Mouse (Mus musculus): ENCODE measurements around the gene Lsr. TPM values are rescaled to one million over a fixed set of nuclear protein-coding genes. Genes with fewer than 3 reads are reported as not detected.
"Not testable (repeated sequence)": the region's sequence is repeated elsewhere in the genome, so short reads cannot be mapped to it uniquely, and the experiment has no call there.

The Lsr gene
- polyA plus RNA-seq, 1 experiment, result 34.6 TPM

- Histone ChIP-seq H3K4me1 (replicated peaks; ENCODE audit: control insufficient read depth, insufficient read depth, low read length) (peaks cover 12% of the 10 kb centered on the region), H3K27ac (ENCODE audit: control insufficient read depth, insufficient read depth, low read length) (no peak overlapping the region), H3K36me3 (ENCODE audit: control insufficient read depth, insufficient read depth, low read length) (peaks cover 58% of the 10 kb centered on the region), H3K27me3 (ENCODE audit: control insufficient read depth, insufficient read depth, low read length) (no peaks in the 10 kb centered on the region), H3K4me3 (ENCODE audit: control insufficient read depth, insufficient read depth, low read length) (no peak overlapping the region)
- 91% methylated on average over 3 of the region's 3 CpGs for WGBS
- TF ChIP-seq CTCF (IDR thresholded peaks at IDR 0.05; ENCODE audit: borderline replicate concordance, control insufficient read depth, extremely low read depth, insufficient read depth, low read length, poor library complexity), result no peak
- TF ChIP-seq POLR2A (IDR thresholded peaks at IDR 0.05; ENCODE audit: control insufficient read depth, extremely low read depth, insufficient read depth, low read length, poor library complexity), result no peak
- no peak for DNase-seq
These were observed 19.2 kb downstream of the Lsr start for GRCm38 (mm10) chr7:30954036-30954435.

GRCm38 (mm10) chr7:30953459-30953858, 19.8 kb downstream of the Lsr start:
- no peak for DNase-seq
- Histone ChIP-seq H3K27me3 (ENCODE audit: control insufficient read depth, insufficient read depth, low read length) (no peaks in the 10 kb centered on the region), H3K36me3 (ENCODE audit: control insufficient read depth, insufficient read depth, low read length) (peaks cover 62% of the 10 kb centered on the region), H3K4me1 (replicated peaks; ENCODE audit: control insufficient read depth, insufficient read depth, low read length) (peaks cover 12% of the 10 kb centered on the region), H3K27ac (ENCODE audit: control insufficient read depth, insufficient read depth, low read length) (no peak overlapping the region), H3K4me3 (ENCODE audit: control insufficient read depth, insufficient read depth, low read length) (no peak overlapping the region)
- TF ChIP-seq CTCF (IDR thresholded peaks at IDR 0.05; ENCODE audit: borderline replicate concordance, control insufficient read depth, extremely low read depth, insufficient read depth, low read length, poor library complexity) (no peak), POLR2A (IDR thresholded peaks at IDR 0.05; ENCODE audit: control insufficient read depth, extremely low read depth, insufficient read depth, low read length, poor library complexity) (no peak)
- WGBS, result 74% methylated on average over 6 of the region's 6 CpGs

DNA sequence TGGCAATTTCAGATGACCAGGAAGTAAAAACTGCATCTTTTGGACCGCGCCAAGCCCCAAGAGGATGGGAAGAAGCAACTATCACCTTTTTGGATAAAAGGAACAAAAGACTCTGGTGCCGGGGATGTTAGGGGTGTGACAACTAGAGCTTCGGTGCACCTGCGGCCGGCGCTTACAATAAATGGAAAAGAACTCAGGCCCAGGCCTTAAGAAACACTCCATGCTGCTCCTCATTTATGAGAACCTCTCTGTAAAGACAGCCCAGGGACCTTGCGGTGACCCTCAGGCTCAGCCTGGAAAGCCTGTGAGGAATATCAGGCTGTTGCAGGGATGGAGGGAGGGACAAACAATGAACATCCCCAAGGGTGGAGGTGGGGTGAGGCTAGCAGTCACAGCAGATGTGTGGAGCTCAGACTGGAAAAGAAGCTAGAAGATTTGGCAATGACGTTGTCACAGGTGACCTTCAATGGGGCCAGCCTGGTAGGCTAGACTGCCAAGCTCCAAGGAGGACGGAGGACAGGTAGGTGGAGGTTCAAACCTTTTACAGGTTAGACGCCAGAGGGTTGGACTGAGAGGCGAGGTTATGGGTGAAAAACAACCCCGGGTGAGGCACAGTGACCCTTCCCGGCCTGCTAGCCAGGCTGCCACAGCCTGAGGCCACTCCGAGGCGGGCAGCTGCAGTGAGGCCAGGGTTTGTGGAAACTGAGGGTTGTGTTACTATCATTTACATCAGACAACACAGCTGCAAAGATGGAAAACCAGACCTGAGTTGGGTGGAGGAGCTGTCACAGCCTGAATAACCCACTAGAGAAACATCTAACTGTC, 20.6 kb downstream of the Lsr start:
- no peak for DNase-seq

DNA sequence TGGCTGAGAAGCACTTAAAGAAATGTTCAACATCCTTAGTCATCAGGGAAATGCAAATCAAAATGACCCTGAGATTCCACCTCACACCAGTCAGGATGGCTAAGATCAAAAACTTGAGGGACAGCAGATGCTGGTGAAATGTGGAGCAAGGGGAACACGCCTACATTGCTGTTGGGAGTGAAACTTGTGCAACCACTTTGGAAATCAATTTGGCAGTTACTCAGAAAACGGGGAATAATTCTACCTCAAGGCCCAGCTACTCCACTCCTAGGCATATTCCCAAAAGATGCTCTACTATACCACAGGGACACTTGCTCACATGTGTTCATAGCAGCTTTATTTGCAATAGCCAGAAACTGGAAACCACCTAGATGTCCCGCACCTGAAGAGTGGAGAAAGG, 23.4 kb downstream of the Lsr start:
- H3K36me3 ChIP-seq (ENCODE audit: control insufficient read depth, insufficient read depth, low read length), result peaks cover 65% of the 10 kb centered on the region
- not testable (repeated sequence) for H3K4me3 ChIP-seq (ENCODE audit: control insufficient read depth, insufficient read depth, low read length); H3K4me1 ChIP-seq (replicated peaks; ENCODE audit: control insufficient read depth, insufficient read depth, low read length); H3K27me3 ChIP-seq (ENCODE audit: control insufficient read depth, insufficient read depth, low read length); DNase-seq; H3K27ac ChIP-seq (ENCODE audit: control insufficient read depth, insufficient read depth, low read length)
- WGBS, result 95% methylated on average over 3 of the region's 3 CpGs

More for the DNA sequence above, 20.6 kb downstream of the Lsr start:
- Histone ChIP-seq H3K27ac (ENCODE audit: control insufficient read depth, insufficient read depth, low read length) (no peak overlapping the region), H3K4me3 (ENCODE audit: control insufficient read depth, insufficient read depth, low read length) (no peak overlapping the region), H3K27me3 (ENCODE audit: control insufficient read depth, insufficient read depth, low read length) (no peaks in the 10 kb centered on the region), H3K36me3 (ENCODE audit: control insufficient read depth, insufficient read depth, low read length) (peaks cover 62% of the 10 kb centered on the region), H3K4me1 (replicated peaks; ENCODE audit: control insufficient read depth, insufficient read depth, low read length) (peaks cover 5% of the 10 kb centered on the region)
- 98% methylated on average over 16 of the region's 16 CpGs for WGBS
- TF ChIP-seq CTCF (IDR thresholded peaks at IDR 0.05; ENCODE audit: borderline replicate concordance, control insufficient read depth, extremely low read depth, insufficient read depth, low read length, poor library complexity) (no peak), POLR2A (IDR thresholded peaks at IDR 0.05; ENCODE audit: control insufficient read depth, extremely low read depth, insufficient read depth, low read length, poor library complexity) (no peak)

- H3K36me3 ChIP-seq (ENCODE audit: control insufficient read depth, insufficient read depth, low read length), result peaks cover 27% of the 10 kb centered on the region
- DNase-seq, result no peak
- H3K4me1 ChIP-seq (replicated peaks; ENCODE audit: control insufficient read depth, insufficient read depth, low read length), result no peaks in the 10 kb centered on the region; the same call in 1 of the 2 replicates
- no peak overlapping the region for H3K27ac ChIP-seq (ENCODE audit: control insufficient read depth, insufficient read depth, low read length)
- H3K27me3 ChIP-seq (ENCODE audit: control insufficient read depth, insufficient read depth, low read length), result no peaks in the 10 kb centered on the region
- no peak overlapping the region for H3K4me3 ChIP-seq (ENCODE audit: control insufficient read depth, insufficient read depth, low read length)
- TF ChIP-seq CTCF (IDR thresholded peaks at IDR 0.05; ENCODE audit: borderline replicate concordance, control insufficient read depth, extremely low read depth, insufficient read depth, low read length, poor library complexity), result no peak
- TF ChIP-seq POLR2A (IDR thresholded peaks at IDR 0.05; ENCODE audit: control insufficient read depth, extremely low read depth, insufficient read depth, low read length, poor library complexity), result no peak
- WGBS, result 97% methylated on average over 7 of the region's 7 CpGs
These were observed 27.4 kb downstream of the Lsr start for GRCm38 (mm10) chr7:30945876-30946275.

GRCm38 (mm10) chr7:30945466-30945865, 27.8 kb downstream of the Lsr start:
- H3K4me1 ChIP-seq (replicated peaks; ENCODE audit: control insufficient read depth, insufficient read depth, low read length); H3K27me3 ChIP-seq (ENCODE audit: control insufficient read depth, insufficient read depth, low read length); H3K27ac ChIP-seq (ENCODE audit: control insufficient read depth, insufficient read depth, low read length); H3K4me3 ChIP-seq (ENCODE audit: control insufficient read depth, insufficient read depth, low read length); DNase-seq: not testable (repeated sequence)
- 98% methylated on average over 7 of the region's 7 CpGs for WGBS
- peaks cover 23% of the 10 kb centered on the region for H3K36me3 ChIP-seq (ENCODE audit: control insufficient read depth, insufficient read depth, low read length)

GRCm38 (mm10) chr7:30944706-30945105, 28.6 kb downstream of the Lsr start:
- H3K27ac ChIP-seq (ENCODE audit: control insufficient read depth, insufficient read depth, low read length); H3K4me1 ChIP-seq (replicated peaks; ENCODE audit: control insufficient read depth, insufficient read depth, low read length); DNase-seq; H3K27me3 ChIP-seq (ENCODE audit: control insufficient read depth, insufficient read depth, low read length); H3K4me3 ChIP-seq (ENCODE audit: control insufficient read depth, insufficient read depth, low read length): not testable (repeated sequence)
- H3K36me3 ChIP-seq (ENCODE audit: control insufficient read depth, insufficient read depth, low read length), result peaks cover 16% of the 10 kb centered on the region
- WGBS, result 86% methylated on average over 2 of the region's 2 CpGs
